Mouse (Mus musculus) pancreas, adult 10 weeks (tissue): Measurements from ENCODE around the gene Ccin. TPM values are rescaled to one million over a fixed set of nuclear protein-coding genes. Genes with fewer than 3 reads are reported as not detected.

Experiments used
- polyA plus RNA-seq: library from polyadenylated mRNA; stranded (reverse); fragments of 350-450 nt; fragmentation: Illumina TruSeq; extraction: RNeasy Lipid Tissue Mini Kit (QIAGEN cat#74804); gene quantifications from one replicate; pipeline ENCODE4 v1.2.3, GENCODE M21; 2015; ENCODE audit warnings: low read depth, low replicate concordance; ENCODE audit not compliant: insufficient read depth

Gene Ccin
- not detected for polyA plus RNA-seq

GRCm38 (mm10) chr4:43983181-43983580 lies at the start of gene Ccin:
TSS of gene Ccin (plus strand) at chr4:43983483.

GRCm38 (mm10) chr4:43957292-43957845 lies 25.9 kb upstream of the Ccin start, which contains the start of gene Glipr2:
TSS of gene Glipr2 (plus strand) at chr4:43957401.

GRCm38 (mm10) chr4:44004126-44004525 lies 20.8 kb downstream of the Ccin start, which contains the start of gene Clta:
TSS of gene Clta (plus strand) at chr4:44004452.

Other genes starting within 250 kb of the Ccin start
- not detected for gene Olfr159, start 212.5 kb upstream of the Ccin start, polyA plus RNA-seq
- not detected for gene Olfr156, start 159.6 kb upstream of the Ccin start, polyA plus RNA-seq
- gene Olfr157, start 143.3 kb upstream of the Ccin start, polyA plus RNA-seq = not detected
- gene Olfr155, start 131.9 kb upstream of the Ccin start, polyA plus RNA-seq = not detected
- gene Reck, start 108.0 kb upstream of the Ccin start, polyA plus RNA-seq = 3.9 TPM
- 4.0 TPM for gene Glipr2, start 26.1 kb upstream of the Ccin start, polyA plus RNA-seq
- gene Clta, start 21.0 kb downstream of the Ccin start, polyA plus RNA-seq = 44.7 TPM
- gene Gne, start 100.7 kb downstream of the Ccin start, polyA plus RNA-seq = 6.8 TPM